Mouse (Mus musculus) MN1 (cell line): ENCODE measurements around the gene Atr.
"Not testable (repeated sequence)": the region's sequence is repeated elsewhere in the genome, so short reads cannot be mapped to it uniquely, and the experiment has no call there.

Experiments used
- DNase-seq: peaks from one replicate; pipeline ENCODE4 v3.0.0-alpha.2; 2016; ENCODE audit warnings: low spot score

The Atr gene

DNA sequence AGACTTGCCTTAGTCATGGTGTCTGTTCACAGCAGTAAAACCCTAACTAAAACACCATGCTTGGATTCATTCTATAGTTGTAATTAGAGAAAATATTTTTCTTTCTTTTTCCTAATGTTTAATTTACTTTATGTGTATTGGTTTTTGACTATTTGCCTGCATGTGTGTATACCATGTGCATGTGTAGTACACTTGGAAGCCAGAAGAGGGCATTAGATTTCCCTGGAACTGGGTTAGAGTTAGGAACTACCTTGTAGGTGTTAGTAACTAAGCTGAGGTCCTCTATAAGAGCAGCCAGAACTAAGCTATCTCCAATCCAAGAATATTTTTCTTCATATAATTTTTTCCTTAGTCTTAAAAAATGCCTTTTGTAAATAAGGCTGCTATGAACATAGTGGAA, 75.5 kb downstream of the Atr start:
- no peak for DNase-seq

DNA sequence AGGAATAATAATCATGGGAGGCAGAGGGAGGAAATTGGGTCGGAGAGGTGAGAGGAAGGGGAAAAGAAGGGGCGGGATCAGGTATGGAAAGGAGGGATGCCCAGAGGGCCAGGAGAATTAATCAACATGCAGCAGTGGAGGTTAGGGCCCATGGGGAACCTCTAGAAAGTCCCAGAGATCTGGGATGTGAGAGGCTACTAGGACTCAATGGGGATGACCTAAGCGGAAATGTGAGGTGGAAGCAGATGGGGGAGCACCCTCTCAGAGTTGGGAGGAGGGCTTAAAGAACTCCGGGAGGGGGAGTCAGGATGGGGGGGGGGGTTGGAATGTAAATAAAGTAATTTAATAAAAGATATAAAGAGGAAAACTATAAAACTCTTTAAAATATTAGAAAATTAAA, 96.3 kb downstream of the Atr start:
- DNase-seq: no peak

DNA sequence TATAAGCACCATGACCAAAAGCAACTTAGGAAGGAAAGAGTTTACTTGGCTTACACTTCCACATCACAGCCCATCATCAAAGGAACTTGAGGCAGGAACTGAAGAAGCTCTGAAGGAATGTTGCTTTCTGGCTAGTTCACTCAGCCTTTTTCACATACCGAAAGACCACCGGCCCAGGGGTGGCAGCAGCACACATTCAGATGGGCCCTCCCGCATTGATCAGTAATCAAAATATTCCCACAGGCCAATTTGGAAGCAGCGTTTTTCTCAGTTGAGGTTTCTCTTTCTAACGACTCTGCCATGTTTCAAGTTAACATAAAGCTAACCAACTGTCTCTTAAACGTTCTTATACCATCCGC, 96.8 kb downstream of the Atr start:
- DNase-seq: no peak

DNA sequence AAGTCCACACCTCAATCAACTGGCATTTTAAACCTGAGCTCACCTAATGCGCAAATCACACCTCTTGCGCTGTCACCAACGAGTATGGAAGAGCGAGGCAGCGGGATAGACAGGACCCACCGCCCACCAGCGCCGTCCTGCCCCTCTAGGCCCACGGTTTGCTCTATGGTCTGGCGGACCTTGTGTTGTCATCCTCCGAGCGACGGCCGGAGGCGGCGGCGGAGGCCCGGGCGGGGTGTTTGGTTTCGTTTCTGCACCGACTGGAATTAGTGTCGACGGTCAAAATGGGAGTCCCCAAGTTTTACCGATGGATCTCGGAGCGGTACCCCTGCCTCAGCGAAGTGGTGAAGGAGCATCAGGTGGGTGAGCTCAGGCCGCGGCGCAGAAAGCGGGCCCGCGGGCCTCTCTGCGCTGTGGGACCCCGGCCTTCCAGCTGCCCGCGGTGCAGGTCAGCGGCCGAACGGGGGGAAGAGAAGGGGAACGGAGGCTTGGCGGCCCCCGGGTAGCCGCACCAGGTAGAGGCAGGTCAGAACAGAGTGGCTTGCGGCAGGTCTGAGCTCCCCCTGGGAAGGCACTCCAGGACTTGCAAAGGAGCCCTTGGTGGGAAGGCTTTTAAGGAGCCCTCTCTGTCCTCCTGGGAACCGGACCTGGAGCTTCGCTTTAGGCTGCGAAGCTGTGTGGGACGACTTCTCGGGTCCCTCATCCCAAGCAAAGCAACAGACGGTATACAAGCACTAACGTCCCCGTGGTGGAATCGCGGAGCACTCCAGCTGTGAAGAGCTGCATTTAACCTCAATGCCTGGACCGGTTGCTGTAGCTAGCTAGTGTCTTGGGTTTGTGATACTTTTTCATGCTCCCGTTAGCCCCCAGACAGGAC, 97.4 kb downstream of the Atr start, which contains the start of gene Xrn1:
Xrn1 (plus strand) TSS at position 176 of the 877 bp plus-strand sequence.
- peak; percentile 94 for DNase-seq

DNA sequence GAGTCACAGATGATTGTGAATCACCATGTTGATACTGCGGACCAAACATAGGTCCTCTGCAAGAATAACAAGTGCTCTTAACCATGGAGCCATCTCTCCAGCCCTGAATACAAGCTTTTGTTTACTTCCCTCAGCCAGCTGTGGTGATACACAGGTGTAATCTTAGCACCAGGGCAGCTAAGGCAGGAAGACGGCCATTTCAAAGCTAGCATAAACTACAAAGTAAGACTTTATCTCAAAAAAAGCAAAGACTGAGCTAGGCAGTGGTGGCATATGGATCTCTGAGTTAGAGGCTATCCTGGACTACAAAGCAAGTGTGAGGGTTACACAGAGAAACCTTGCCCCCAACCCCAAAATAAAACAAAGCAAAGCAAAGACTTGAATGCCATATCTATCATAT, 100.2 kb downstream of the Atr start:
- DNase-seq: no peak

DNA sequence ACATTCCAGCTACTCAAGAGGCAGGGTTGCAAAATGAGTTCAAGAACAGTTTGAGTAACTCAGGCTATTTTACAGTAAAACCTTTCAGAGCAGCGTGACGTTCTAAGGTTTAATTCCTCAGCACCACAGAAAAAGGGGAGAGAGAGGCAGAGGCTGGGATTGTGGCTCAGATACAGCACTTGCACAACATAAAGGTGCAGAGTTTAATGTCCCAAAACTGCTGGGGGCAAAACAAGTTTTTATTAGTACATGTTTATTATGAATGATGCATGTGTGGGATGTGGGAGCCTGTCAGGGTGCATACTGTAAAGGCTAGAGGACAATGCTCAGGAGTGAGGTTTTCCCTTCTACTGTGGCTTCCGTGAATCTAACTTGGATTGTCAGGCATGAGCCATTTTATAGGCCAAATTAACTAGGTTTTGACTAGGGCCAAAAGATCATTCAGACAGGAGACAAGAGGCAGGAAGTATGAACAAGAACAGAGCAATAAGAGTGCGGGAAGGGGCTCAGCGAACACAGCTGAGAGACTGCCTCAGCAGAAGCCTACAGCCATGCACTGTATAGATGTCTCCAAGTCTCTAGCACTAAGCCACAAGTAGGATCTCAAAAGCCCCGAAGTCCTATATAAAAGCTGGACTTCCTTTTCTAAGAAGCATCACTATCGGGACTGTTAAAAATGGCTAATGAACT, 100.8 kb downstream of the Atr start:
- DNase-seq: no peak

DNA sequence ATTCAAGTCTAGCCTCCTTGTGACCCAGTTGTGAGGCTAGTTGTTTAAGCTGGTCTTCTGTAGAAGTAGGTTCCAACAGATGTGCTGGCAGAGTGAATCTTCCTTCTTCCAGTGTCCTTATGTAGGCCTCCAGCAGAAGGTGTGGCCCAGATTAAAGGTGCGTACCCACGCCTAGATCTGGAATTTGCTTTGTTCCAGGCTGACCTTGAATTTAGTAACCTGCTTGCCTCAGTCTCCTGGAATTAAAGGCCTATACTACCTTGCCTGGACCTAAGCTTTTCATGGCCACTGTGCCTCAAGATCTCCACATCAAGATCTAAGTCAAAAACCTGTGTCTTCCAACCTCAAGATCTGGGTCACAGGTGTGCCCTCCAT, 101.3 kb downstream of the Atr start:
- not testable (repeated sequence) for DNase-seq

DNA sequence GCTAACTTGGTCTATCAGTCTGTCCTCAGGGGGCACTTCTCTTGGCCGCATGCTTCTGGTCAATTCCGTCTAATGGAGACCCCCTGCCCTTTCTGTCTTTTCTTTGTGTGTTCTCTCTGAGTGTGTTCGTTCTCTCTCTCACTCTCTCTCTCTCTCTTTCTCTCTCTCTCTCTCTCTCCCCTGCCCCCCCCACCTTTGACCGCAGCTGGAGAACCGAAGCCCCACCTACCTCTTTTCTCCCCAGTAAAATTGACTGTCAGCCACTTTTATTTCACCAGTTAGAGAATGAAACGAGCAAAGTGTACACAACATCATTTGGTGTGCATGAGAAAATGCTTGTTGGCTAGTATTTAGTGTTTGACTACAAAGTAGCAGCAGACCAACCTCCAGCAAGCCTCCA, 101.8 kb downstream of the Atr start:
- no peak for DNase-seq

DNA sequence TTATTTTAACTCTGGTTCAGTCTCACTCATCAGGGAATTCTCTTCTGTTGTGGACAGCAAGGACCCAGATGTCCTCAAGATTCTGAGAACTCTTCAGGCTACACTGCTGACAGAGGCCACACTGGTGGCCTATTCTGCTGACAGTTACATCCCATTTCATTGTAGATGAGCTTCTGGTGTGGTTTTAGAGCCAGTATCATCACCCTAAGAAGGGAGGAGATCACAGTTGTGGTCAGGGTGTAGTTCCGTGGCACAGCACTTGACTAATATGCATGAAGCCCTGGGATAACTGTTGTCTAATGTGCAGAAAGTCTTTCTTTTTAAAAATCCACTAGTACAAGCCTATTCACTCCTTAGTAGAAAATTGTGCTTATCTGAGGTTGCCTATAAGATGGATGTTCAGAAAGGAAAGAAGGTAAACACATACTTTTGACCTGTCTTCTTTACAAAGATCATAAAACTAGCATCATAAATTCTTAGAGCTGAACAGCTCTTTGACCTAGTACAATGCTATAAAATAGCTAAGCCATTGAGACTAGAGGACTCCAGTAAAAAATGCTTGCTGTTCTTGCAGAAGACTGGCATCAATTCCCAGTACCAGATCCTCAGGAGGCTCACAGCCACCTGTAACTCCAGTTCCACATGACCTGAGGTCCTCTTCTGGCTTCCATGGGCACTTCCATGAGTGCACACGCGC, 102.5 kb downstream of the Atr start:
- DNase-seq: no peak

DNA sequence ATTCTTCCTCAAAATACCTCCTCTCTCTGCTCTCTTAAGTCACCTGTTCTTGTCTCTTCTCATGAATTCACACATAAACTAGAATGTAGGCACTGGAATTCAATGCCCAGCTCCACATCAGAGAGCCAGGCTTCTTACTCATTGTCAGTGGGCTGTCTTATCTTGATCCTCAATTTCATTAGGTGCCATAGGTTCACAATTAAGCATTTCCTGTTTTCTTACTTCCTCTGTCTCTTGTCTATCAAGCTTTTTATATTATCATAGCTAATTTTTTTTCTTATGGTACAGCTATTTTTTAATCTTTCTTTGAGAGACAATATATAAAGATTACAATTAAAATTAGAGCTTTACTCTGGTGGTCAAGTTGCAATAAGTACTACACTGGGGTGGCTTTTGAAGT, 103.7 kb downstream of the Atr start:
- no peak for DNase-seq

DNA sequence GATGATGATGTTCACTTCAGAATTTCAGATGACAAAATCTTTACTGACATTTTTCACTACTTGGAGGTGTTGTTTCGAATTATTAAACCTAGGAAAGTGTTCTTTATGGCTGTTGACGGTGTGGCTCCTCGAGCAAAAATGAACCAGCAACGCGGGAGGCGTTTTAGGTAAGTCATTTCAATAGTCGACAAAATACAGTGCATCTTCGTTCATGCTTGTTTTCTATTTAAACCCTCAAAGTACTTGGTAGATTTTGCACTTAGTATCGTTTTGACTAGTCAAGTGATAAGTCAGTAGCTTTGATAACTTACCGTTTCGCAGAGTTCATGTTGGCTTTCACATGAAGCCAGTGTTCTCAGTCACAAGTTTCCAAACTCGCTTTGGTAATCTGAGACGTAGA, 106.6 kb downstream of the Atr start:
- DNase-seq: no peak

DNA sequence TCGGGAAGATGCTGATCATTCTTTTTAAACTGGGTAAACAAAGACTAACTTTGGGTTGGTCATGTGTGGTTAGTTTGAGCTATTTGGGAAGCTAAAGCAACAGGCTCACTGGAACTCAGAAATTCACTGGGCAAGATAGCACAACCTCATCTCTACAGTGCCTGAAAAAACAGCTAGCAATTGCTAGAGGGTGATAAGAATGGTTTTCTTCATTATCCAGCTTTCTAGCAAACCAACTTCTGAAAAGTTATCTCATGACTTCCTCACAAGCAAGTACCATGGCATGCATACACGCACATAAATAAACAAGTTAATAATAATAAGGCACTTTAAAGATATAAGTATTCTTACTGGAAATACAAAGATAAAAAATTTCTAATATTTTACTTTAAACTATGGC, 120.9 kb downstream of the Atr start:
- DNase-seq: no peak

DNA sequence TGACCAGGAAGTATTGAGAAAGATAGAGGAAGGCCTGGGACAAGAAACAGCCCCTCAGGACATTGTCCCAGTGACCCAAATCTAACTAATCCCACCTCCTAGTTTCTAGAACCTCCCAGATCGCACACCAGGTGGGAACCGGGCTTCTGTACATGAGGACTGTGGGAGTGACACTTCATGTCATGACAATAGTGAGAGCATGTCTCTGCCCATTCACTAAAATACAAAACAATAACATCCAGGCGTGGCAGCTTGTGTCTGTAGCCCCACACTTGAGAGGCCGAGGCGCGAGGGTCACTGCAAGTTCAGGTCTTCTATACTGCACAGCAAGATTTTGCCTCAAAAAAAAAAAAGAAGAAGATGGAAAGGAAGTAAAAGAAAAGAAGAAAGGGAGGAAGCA, 122.5 kb downstream of the Atr start:
- DNase-seq: no peak

DNA sequence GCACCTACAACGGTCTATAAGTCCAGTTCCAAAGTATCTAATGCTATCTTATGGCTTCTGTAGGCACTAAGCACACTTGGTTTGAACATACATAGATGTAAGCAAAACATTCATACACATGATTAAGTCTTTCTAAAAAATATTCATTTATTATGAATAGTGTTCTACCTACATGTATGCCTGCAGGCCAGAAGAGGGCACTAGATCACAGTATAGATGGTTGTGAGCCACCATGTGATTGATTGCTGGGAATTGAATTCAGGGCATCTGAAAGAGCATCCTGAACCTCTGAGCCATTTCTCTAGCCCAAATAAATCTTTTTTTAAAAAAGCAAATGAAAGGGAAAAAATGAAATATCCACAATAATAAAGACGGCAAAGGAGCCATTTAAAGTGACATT, 134.9 kb downstream of the Atr start:
- DNase-seq: no peak
